Mouse (Mus musculus) kidney, postnatal 10 days (tissue): ENCODE data around the gene Ptprs.

ENCODE experiments used
- DNase-seq: peaks from one replicate; pipeline ENCODE4 v3.0.0; 2021; ENCODE audit warnings: mixed read lengths

The Ptprs gene

GRCm38 (mm10) chr17:56490438-56491152 is 14.3 kb upstream of the Ptprs start:
- no peak for DNase-seq

- DNase-seq = peak; percentile 56
Observed at GRCm38 (mm10) chr17:56488028-56488427, 11.7 kb upstream of the Ptprs start.

GRCm38 (mm10) chr17:56487441-56487888 is 11.2 kb upstream of the Ptprs start:
- peak; percentile 77 for DNase-seq

- no peak for DNase-seq
Observed at GRCm38 (mm10) chr17:56485926-56486325, 9.6 kb upstream of the Ptprs start.

- DNase-seq = peak; percentile 56
Observed at GRCm38 (mm10) chr17:56485118-56485517, 8.8 kb upstream of the Ptprs start.

GRCm38 (mm10) chr17:56482671-56483070 is 6.4 kb upstream of the Ptprs start:
- no peak for DNase-seq

- DNase-seq = peak; percentile 86
Observed at GRCm38 (mm10) chr17:56479358-56479757, 3.1 kb upstream of the Ptprs start.

- no peak for DNase-seq
Observed at GRCm38 (mm10) chr17:56478191-56478611, 1.9 kb upstream of the Ptprs start.

- no peak for DNase-seq
Observed at GRCm38 (mm10) chr17:56477191-56477818, 1.0 kb upstream of the Ptprs start.

- DNase-seq = peak; percentile 64
Observed at GRCm38 (mm10) chr17:56475584-56476401, 490 bp downstream of the Ptprs start.

- DNase-seq = peak; percentile 71
Observed at GRCm38 (mm10) chr17:56474831-56475581, 1.3 kb downstream of the Ptprs start.

- DNase-seq = peak; percentile 46
Observed at GRCm38 (mm10) chr17:56474311-56474830, 1.9 kb downstream of the Ptprs start.

- no peak for DNase-seq
Observed at GRCm38 (mm10) chr17:56473611-56473905, 2.7 kb downstream of the Ptprs start.

GRCm38 (mm10) chr17:56472733-56473610 is 3.3 kb downstream of the Ptprs start:
- DNase-seq = peak; percentile 76

- DNase-seq = peak; percentile 17
Observed at GRCm38 (mm10) chr17:56472121-56472520, 4.2 kb downstream of the Ptprs start.

- DNase-seq = peak; percentile 6
Observed at GRCm38 (mm10) chr17:56471136-56471535, 5.1 kb downstream of the Ptprs start.

- DNase-seq = peak; percentile 39
Observed at GRCm38 (mm10) chr17:56470571-56470970, 5.7 kb downstream of the Ptprs start.

GRCm38 (mm10) chr17:56470001-56470436 is 6.3 kb downstream of the Ptprs start:
- peak; percentile 77 for DNase-seq

GRCm38 (mm10) chr17:56469275-56469674 is 7.0 kb downstream of the Ptprs start:
- DNase-seq = no peak

- peak; percentile 53 for DNase-seq
Observed at GRCm38 (mm10) chr17:56468870-56469269, 7.4 kb downstream of the Ptprs start.

- DNase-seq = no peak
Observed at GRCm38 (mm10) chr17:56468380-56468779, 7.9 kb downstream of the Ptprs start.
